Mouse (Mus musculus) CH12.LX (cell line): ENCODE results near the gene Frs3. TPM values are rescaled to one million over a fixed set of nuclear protein-coding genes. Genes with fewer than 3 reads are reported as not detected.

Experiments used
- DNase-seq: peaks from one replicate; pipeline ENCODE4 v3.0.0-alpha.2; 2013; ENCODE audit errors: extremely low read depth
- H3K27ac ChIP-seq: 2 replicates; pipeline ENCODE4 v1.5.1; 2012; ENCODE audit warnings: low read depth, mild to moderate bottlenecking, control low read depth, moderate library complexity; ENCODE audit not compliant: insufficient read depth
- H3K27me3 ChIP-seq: replicated peaks from 2 replicates; pipeline ENCODE3; 2012; ENCODE audit warnings: inconsistent platforms
- H3K36me3 ChIP-seq, 2 experiments: replicated peaks in 1 of 2; 2 replicates each; pipeline versions ENCODE3 to v1.6.1; 2012; ENCODE audit warnings: inconsistent platforms in 1 of 2, low read length in 1 of 2, mild to moderate bottlenecking in 1 of 2, mixed read lengths in 1 of 2, moderate library complexity in 1 of 2; ENCODE audit not compliant: control insufficient read depth in 1 of 2, insufficient read depth in 1 of 2
- H3K4me1 ChIP-seq, 2 experiments: 2 replicates each; pipeline ENCODE4 v1.6.1; 2012; ENCODE audit warnings: inconsistent platforms in 1 of 2, moderate library complexity in 1 of 2; ENCODE audit not compliant: insufficient read depth in 2 of 2, control insufficient read depth in 1 of 2
- H3K4me2 ChIP-seq: 2 replicates; pipeline ENCODE4 v1.6.1; 2012; ENCODE audit warnings: low read depth, mild to moderate bottlenecking, control low read depth; ENCODE audit not compliant: poor library complexity, insufficient read depth, severe bottlenecking
- H3K4me3 ChIP-seq, 3 experiments: fragments of 150-350 bp in 1 of 3; sonication (generic) in 1 of 3; replicated peaks in 1 of 3; 2 replicates each; pipeline versions ENCODE3 to v1.5.1; 2011 to 2012; ENCODE audit warnings: low read depth in 2 of 3, low read length in 2 of 3, mild to moderate bottlenecking in 2 of 3, moderate library complexity in 2 of 3, control low read depth in 1 of 3, improper control_type of control experiment in 1 of 3, inconsistent platforms in 1 of 3, mixed read lengths in 1 of 3; ENCODE audit not compliant: poor library complexity in 1 of 3
- H3K79me2 ChIP-seq: replicated peaks from 2 replicates; pipeline ENCODE4 v1.6.1; 2012; ENCODE audit warnings: mild to moderate bottlenecking, moderate library complexity; ENCODE audit not compliant: control insufficient read depth, poor library complexity, insufficient read depth, severe bottlenecking; ENCODE audit errors: extremely low read depth
- H3K9ac ChIP-seq: 2 replicates; pipeline ENCODE4 v1.6.1; 2012; ENCODE audit warnings: low read depth, mild to moderate bottlenecking, control low read depth, moderate library complexity; ENCODE audit not compliant: insufficient read depth
- H3K9me3 ChIP-seq: replicated peaks from 2 replicates; pipeline ENCODE3; 2012; ENCODE audit warnings: low read length, inconsistent platforms, mixed read lengths
- BHLHE40 ChIP-seq: IDR thresholded peaks from 2 replicates; pipeline ENCODE4 v1.6.1; 2011; ENCODE audit warnings: mild to moderate bottlenecking, low read depth, low read length, improper control_type of control experiment
- CHD1 ChIP-seq: IDR thresholded peaks from 2 replicates; pipeline ENCODE4 v1.6.1; 2012; ENCODE audit warnings: low read depth, low read length, improper control_type of control experiment, inconsistent platforms
- CHD2 ChIP-seq: IDR thresholded peaks from 2 replicates; pipeline ENCODE4 v1.6.1; 2011; ENCODE audit warnings: low read length, improper control_type of control experiment
- CTCF ChIP-seq, 2 experiments: IDR thresholded peaks in 1 of 2; conservative IDR thresholded peaks in 1 of 2; 2 replicates each; pipeline ENCODE4 v1.5.1; 2011 to 2012; ENCODE audit warnings: low read depth in 2 of 2, low read length in 2 of 2, improper control_type of control experiment in 1 of 2, inconsistent platforms in 1 of 2, mild to moderate bottlenecking in 1 of 2, moderate library complexity in 1 of 2
- E2F4 ChIP-seq: IDR thresholded peaks from 2 replicates; pipeline ENCODE4 v1.6.1; 2011; ENCODE audit warnings: low read depth, low read length, improper control_type of control experiment; ENCODE audit not compliant: insufficient replicate concordance
- ELF1 ChIP-seq: IDR thresholded peaks from 2 replicates; pipeline ENCODE4 v1.6.1; 2014; ENCODE audit warnings: low read depth, mild to moderate bottlenecking, inconsistent platforms, low read length, improper control_type of control experiment
- EP300 ChIP-seq: IDR thresholded peaks from 2 replicates; pipeline ENCODE4 v1.6.1; 2011; ENCODE audit warnings: low read length, improper control_type of control experiment
- IRF4 ChIP-seq: IDR thresholded peaks from 2 replicates; pipeline ENCODE4 v1.6.1; 2014; ENCODE audit warnings: low read depth, mild to moderate bottlenecking, inconsistent platforms, low read length, improper control_type of control experiment
- KAT2A ChIP-seq: IDR thresholded peaks from 2 replicates; pipeline ENCODE4 v1.6.1; 2012; ENCODE audit warnings: low read length, improper control_type of control experiment, inconsistent platforms; ENCODE audit not compliant: insufficient replicate concordance
- MAX ChIP-seq: IDR thresholded peaks from 2 replicates; pipeline ENCODE4 v1.6.1; 2011; ENCODE audit warnings: low read length, improper control_type of control experiment
- MAZ ChIP-seq: IDR thresholded peaks from 2 replicates; pipeline ENCODE4 v1.6.1; 2012; ENCODE audit warnings: low read depth, mild to moderate bottlenecking, inconsistent platforms, low read length, improper control_type of control experiment, moderate library complexity
- NELFE ChIP-seq: IDR thresholded peaks from 2 replicates; pipeline ENCODE4 v1.6.1; 2011; ENCODE audit warnings: low read depth, low read length, improper control_type of control experiment
- PAX5 ChIP-seq: IDR thresholded peaks from 2 replicates; pipeline ENCODE4 v1.6.1; 2012; ENCODE audit warnings: low read length, inconsistent platforms, mixed read lengths
- RAD21 ChIP-seq: IDR thresholded peaks from 2 replicates; pipeline ENCODE4 v1.6.1; 2011; ENCODE audit warnings: low read depth, mild to moderate bottlenecking, low read length, improper control_type of control experiment, moderate library complexity
- SMC3 ChIP-seq: IDR thresholded peaks from 2 replicates; pipeline ENCODE4 v1.6.1; 2011; ENCODE audit warnings: low read depth, low read length, improper control_type of control experiment
- TCF12 ChIP-seq: IDR thresholded peaks from 2 replicates; pipeline ENCODE4 v1.6.1; 2014; ENCODE audit warnings: low read depth, mild to moderate bottlenecking, inconsistent platforms, low read length, improper control_type of control experiment
- UBTF ChIP-seq: IDR thresholded peaks from 2 replicates; pipeline ENCODE4 v1.6.1; 2012; ENCODE audit warnings: low read depth, mild to moderate bottlenecking, inconsistent platforms, low read length, improper control_type of control experiment, moderate library complexity
- USF2 ChIP-seq: conservative IDR thresholded peaks from 2 replicates; pipeline ENCODE4 v1.6.1; 2011; ENCODE audit warnings: low read depth, low read length, improper control_type of control experiment
- ZC3H11A ChIP-seq: IDR thresholded peaks from 2 replicates; pipeline ENCODE4 v1.6.1; 2012; ENCODE audit warnings: low read depth, mild to moderate bottlenecking, inconsistent platforms, low read length, improper control_type of control experiment
- ZNF384 ChIP-seq: IDR thresholded peaks from 2 replicates; pipeline ENCODE4 v1.6.1; 2012; ENCODE audit warnings: low read depth, low read length, improper control_type of control experiment, inconsistent platforms
- dilution Hi-C: fragments of 300-500 bp; cut with MboI; formaldehyde crosslinking; loops from 2 replicates; pipeline ENCODE4 v1.14.3; 2020; ENCODE audit warnings: low sequenced_read_pairs; ENCODE audit not compliant: extremely low pct_unique_long_range_greater_than_20kb, extremely low pct_ligation_motif_present
- in situ Hi-C: fragments of 300-500 bp; cut with MboI; formaldehyde crosslinking; loops from 3 replicates; pipeline ENCODE4 v1.14.3; 2019; ENCODE audit warnings: low sequenced_read_pairs, low pct_ligation_motif_present, low pct_unique_long_range_greater_than_20kb, mixed read lengths
- polyA plus RNA-seq: library from polyadenylated mRNA; unstranded; fragments of >175 nt; gene quantifications from 2 replicates; pipeline ENCODE4 v1.2.1, GENCODE M21; 2012; ENCODE audit warnings: low read depth; ENCODE audit not compliant: insufficient read length
- total RNA-seq, 2 experiments: library from RNA; depleted of rRNA; stranded (reverse); fragments of 300-350 nt in 1 of 2; fragments of >200 nt in 1 of 2; gene quantifications; 2 replicates each; pipeline ENCODE4 v1.2.3; 2012 to 2014

The Frs3 gene
- total and polyA plus RNA-seq, 3 experiments, result 0.54 to 2.9 (median 0.67) TPM

DNA sequence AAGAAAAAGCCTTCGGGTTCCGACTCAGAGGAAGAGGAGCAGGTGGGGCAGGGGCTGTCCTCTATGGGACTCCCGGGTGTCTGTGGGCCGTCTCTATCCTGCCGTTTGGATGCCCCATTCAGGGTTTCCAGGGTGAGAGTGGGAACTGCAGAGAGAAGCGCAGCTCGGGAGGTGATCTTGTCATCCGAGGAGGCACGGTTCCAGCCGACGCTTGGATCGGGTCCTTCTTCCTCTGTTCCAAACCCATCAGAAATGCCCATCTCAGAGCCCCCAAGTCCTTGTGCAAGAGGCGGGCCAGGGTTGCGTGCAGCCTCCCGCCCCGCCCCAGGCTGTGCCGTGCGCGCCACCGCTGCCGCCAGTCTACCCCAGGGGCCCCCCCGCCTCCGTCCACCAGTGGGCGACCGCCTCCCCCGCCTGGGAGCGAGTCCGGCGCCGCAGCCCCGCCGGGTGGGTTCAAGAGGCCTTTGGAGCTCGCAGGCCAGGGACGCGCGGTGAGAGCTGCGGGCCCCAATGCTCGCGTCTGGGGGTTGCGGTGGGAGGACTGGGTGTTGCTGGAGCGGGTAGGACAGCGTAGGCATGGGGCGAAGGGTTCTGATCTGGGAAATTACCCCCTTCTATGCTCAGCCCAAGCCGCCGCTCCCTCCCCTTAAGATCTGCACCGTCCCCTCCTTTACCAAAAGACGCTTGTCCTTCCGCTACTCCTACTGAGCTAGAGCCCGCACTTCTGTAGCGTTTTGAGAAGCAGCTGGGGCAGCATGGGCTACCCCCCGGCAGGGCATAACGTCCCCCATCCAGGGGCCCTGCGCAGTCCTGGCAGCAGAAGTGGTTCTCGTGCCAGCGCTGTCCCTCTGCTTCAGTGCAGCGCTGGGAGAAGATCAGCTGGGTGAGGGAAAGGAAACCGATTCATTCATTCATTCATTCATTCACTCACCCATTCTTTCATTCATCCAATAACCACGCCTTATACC is at the start of gene Frs3 (continued):
- no peak for TF ChIP-seq SMC3

DNA sequence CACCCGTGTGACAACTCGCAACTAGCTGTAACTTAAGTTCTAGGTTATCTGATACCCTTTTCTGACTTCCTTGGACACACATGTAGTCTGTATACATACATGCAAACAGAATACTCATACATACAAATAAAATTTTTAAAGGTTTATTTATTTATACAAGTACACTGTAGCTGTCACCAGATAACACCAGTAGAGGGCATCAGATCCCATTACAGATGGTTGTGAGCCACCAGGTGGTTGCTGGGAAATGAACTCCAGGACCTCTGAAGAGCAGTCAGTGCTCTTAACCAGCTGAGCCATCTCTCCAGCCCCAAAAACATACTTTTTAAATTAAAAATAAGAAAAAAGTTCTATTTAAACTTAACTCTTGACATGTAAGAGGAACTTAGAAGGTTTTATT is 45.8 kb upstream of the Frs3 start:
- no peaks in the 10 kb centered on the region for H3K9me3 ChIP-seq
- in situ Hi-C loops, result no loop called here
- H3K79me2 ChIP-seq, result no peaks in the 10 kb centered on the region
- no peaks in the 10 kb centered on the region for H3K4me1 ChIP-seq
- H3K4me3 ChIP-seq, result no peak overlapping the region
- no peak for TF ChIP-seq CHD1
- TF ChIP-seq KAT2A, result no peak
- TF ChIP-seq UBTF, result no peak
- no peak for TF ChIP-seq USF2
- TF ChIP-seq MAZ, result no peak
- TF ChIP-seq SMC3, result peak; percentile 7; the same call in 1 of the 2 replicates
- TF ChIP-seq PAX5, result no peak
- peak in 1 of 2 experiments; percentile 55; a peak in 2 of 4 replicates for TF ChIP-seq CTCF (conservative IDR thresholded peaks at IDR 0.05 in 1 of 2, IDR thresholded peaks at IDR 0.05 in 1 of 2; ENCODE audit: low read depth in 2 of 2, low read length in 2 of 2)
- no peak for TF ChIP-seq ZC3H11A
- TF ChIP-seq BHLHE40, result no peak
- TF ChIP-seq E2F4, result no peak
- TF ChIP-seq TCF12, result no peak
- TF ChIP-seq ELF1, result no peak
- no peak for TF ChIP-seq EP300
- TF ChIP-seq MAX, result no peak
- H3K36me3 ChIP-seq, result no peaks in the 10 kb centered on the region
- DNase-seq, result peak; percentile 5
- H3K27me3 ChIP-seq, result no peaks in the 10 kb centered on the region
- H3K27ac ChIP-seq, result no peak overlapping the region
- H3K4me2 ChIP-seq, result no peak overlapping the region
- H3K9ac ChIP-seq, result no peak overlapping the region
- dilution Hi-C loops, result no loop called here

DNA sequence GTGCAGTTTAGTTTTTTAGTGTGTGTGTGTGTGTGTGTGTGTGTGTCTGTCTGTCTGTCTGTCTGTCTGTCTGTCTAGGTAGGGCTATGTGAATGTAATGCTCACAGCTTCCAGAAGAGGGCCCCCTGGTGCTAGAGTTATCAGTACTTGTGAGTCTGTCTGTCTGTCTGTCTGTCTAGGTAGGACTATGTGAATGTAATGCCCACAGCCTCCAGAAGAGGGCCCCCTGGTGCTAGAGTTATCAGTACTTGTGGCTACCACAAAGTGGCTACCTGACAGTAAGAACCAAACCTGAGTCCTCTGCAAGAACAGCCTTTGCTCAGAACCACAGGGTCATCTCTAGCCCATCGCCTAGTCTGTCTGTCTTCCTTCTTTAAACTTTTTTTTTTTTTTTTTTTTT is 42.1 kb upstream of the Frs3 start:
- H3K4me2 ChIP-seq, result no peak overlapping the region
- dilution Hi-C loops (no loop called here), in situ Hi-C loops (no loop called here)
- DNase-seq, result peak; percentile 91
- no peak overlapping the region for H3K27ac ChIP-seq
- H3K36me3 ChIP-seq, result no peaks in the 10 kb centered on the region
- no peak overlapping the region for H3K9ac ChIP-seq
- H3K9me3 ChIP-seq, result no peaks in the 10 kb centered on the region
- H3K4me1 ChIP-seq, result no peaks in the 10 kb centered on the region
- H3K4me3 ChIP-seq, result no peak overlapping the region
- TF ChIP-seq CTCF (conservative IDR thresholded peaks at IDR 0.05 in 1 of 2, IDR thresholded peaks at IDR 0.05 in 1 of 2; ENCODE audit: low read depth in 2 of 2, low read length in 2 of 2) (peak; percentile 72 to 91), CHD1 (no peak), ZNF384 (peak; percentile 63), NELFE (peak; percentile 44; the same call in 1 of the 2 replicates), RAD21 (peak; percentile 77), CHD2 (no peak), IRF4 (peak; percentile 30; the same call in 1 of the 2 replicates), SMC3 (peak; percentile 72)
- no peaks in the 10 kb centered on the region for H3K27me3 ChIP-seq
- no peaks in the 10 kb centered on the region for H3K79me2 ChIP-seq
